Mouse (Mus musculus) forebrain, embryonic 15.5 days (tissue): Measurements from ENCODE around the gene Clec2l. TPM values are rescaled to one million over a fixed set of nuclear protein-coding genes. Genes with fewer than 3 reads are reported as not detected.

Experiments
- polyA plus RNA-seq: library from polyadenylated mRNA; unstranded; fragments of >200 nt; fragmentation: Nextera tagmentation; extraction: Ambion mirVana; gene quantifications from 2 replicates; pipeline ENCODE4 v1.2.1, GENCODE M21; 2015

Gene Clec2l
- polyA plus RNA-seq, 1 experiment from 2014 or later: 8.6 TPM

Other genes starting within 250 kb of the Clec2l start
- 19.1 and 20.8 TPM in 2 replicates for gene Ubn2, start 229.1 kb upstream of the Clec2l start, polyA plus RNA-seq
- gene Fmc1, start 129.6 kb upstream of the Clec2l start, polyA plus RNA-seq: 152 and 161 TPM in 2 replicates
- 40.0 and 41.5 TPM in 2 replicates for gene Luc7l2, start 111.7 kb upstream of the Clec2l start, polyA plus RNA-seq
- 0.14 TPM in 1 of 2 replicates, not detected in the other for gene Klrg2, start 25.8 kb upstream of the Clec2l start, polyA plus RNA-seq
- gene Tbxas1, start 212.3 kb downstream of the Clec2l start, polyA plus RNA-seq: 1.2 and 1.8 TPM in 2 replicates
- gene Hipk2, start 213.1 kb downstream of the Clec2l start, polyA plus RNA-seq: 29.2 and 29.7 TPM in 2 replicates